9 mouse cellular contexts compared by ENCODE assay signal in the genomic region with DNA sequence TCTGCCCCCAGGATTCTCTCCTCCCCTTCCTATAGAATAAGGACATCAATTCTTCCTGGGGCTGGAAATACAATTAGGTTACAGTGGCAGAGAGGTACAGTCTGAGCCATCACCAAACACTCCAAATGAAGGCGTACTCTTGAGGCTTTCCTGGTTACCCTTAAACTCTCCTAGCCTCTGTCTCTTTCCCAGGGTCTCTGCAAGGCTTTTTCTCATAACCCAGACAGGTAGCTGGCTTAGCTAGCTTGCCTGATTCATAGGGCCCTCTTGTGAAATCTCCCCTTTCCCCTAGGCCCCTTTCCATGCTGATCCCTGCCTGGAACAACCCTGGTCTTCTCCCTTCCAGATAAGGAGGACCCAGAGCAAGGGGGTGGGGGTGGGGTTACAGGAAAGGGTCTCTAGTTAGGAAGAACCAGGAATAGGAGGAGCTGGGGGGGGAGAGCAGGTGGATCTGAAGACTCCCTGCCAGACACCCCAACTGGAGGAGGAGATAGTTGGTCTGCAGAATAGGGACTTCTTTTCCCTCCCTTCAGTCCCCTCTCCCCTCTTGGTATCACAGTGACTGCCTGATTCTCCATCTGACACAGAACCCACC. TPM values are rescaled to one million over a fixed set of nuclear protein-coding genes. Genes with fewer than 3 reads are reported as not detected.
DNase-seq lines count a peak whose midpoint lies in the region; ATAC-seq and TF ChIP-seq lines count a peak whose summit lies in the region.
"Had no signal": no experiment of that assay in that cellular context is flagged by ENCODE, and none has a peak within 500 bp of the region (broad histone marks: within the 10 kb centered on the region; RNA-seq: fewer than 3 reads in every experiment).

No protein-coding gene starts in this region.

- no peak for TF ChIP-seq POLR2A in lung, adult 2 months (IDR thresholded peaks at IDR 0.05; ENCODE audit: borderline replicate concordance, extremely low read depth, low read depth, low read length)

- H3K9ac ChIP-seq in lung, embryonic 16.5 days (ENCODE audit: low read length) = 0 out of 2 replicates have a peak overlapping the region, but pooled peaks have one; percentile 72
- no peak overlapping the region for H3K9ac ChIP-seq in forebrain, embryonic 16.5 days (replicated peaks; ENCODE audit: low read depth, low read length)
- peak overlapping the region; percentile 73 for H3K9ac ChIP-seq in limb, embryonic 13.5 days
- H3K9ac ChIP-seq in neural tube, embryonic 15.5 days (replicated peaks) = no peak overlapping the region; the same call in 1 of the 2 replicates

- H3K4me2 ChIP-seq in lung, embryonic 16.5 days (ENCODE audit: low read depth, low read length) = peak overlapping the region; percentile 96
- peak overlapping the region; percentile 83; the same call in 1 of the 2 replicates for H3K4me2 ChIP-seq in forebrain, embryonic 16.5 days (ENCODE audit: low read length)
- peak overlapping the region; percentile 94 for H3K4me2 ChIP-seq in limb, embryonic 13.5 days (replicated peaks)
- peak overlapping the region; percentile 91 for H3K4me2 ChIP-seq in neural tube, embryonic 15.5 days

- DNase-seq in lung, adult 2 months = no peak
- DNase-seq in urinary bladder, postnatal 4 days (ENCODE audit: low spot score in 2 of 2) = no peak
- no peak for DNase-seq in cerebellum, adult 11-12 months
- DNase-seq in ovary, postnatal 10 days (ENCODE audit: low spot score) = no peak
- DNase-seq: gastrocnemius, postnatal 10 days had no signal

- no peak for ATAC-seq in lung, embryonic 16.5 days (ENCODE audit: low read depth)
- no peak for ATAC-seq in forebrain, embryonic 16.5 days
- no peak for ATAC-seq in limb, embryonic 13.5 days (ENCODE audit: low FRiP score, low read depth)
- ATAC-seq in neural tube, embryonic 15.5 days (ENCODE audit: low FRiP score) = no peak

- H3K4me3 ChIP-seq in lung, embryonic 16.5 days (ENCODE audit: low read length) = peak overlapping the region; percentile 63
- H3K4me3 ChIP-seq in lung, adult 2 months (replicated peaks; ENCODE audit: extremely low read depth, low read depth, low read length) = no peak overlapping the region
- 0 out of 2 replicates have a peak overlapping the region, but pooled peaks have one; percentile 2 for H3K4me3 ChIP-seq in forebrain, embryonic 16.5 days (replicated peaks; ENCODE audit: low read length)
- peak overlapping the region; percentile 64 for H3K4me3 ChIP-seq in limb, embryonic 13.5 days
- H3K4me3 ChIP-seq in neural tube, embryonic 15.5 days (replicated peaks) = peak overlapping the region; percentile 58

- no peaks in the 10 kb centered on the region for H3K27me3 ChIP-seq in lung, embryonic 16.5 days (ENCODE audit: control insufficient read depth, insufficient read depth, low read depth, low read length)
- no peaks in the 10 kb centered on the region for H3K27me3 ChIP-seq in forebrain, embryonic 16.5 days (replicated peaks; ENCODE audit: control insufficient read depth, insufficient read depth, low read length)
- peaks cover 9% of the 10 kb centered on the region; the same call in 1 of the 2 replicates for H3K27me3 ChIP-seq in limb, embryonic 13.5 days
- no peaks in the 10 kb centered on the region; the same call in 1 of the 2 replicates for H3K27me3 ChIP-seq in neural tube, embryonic 15.5 days (replicated peaks)

- no peaks in the 10 kb centered on the region for H3K9me3 ChIP-seq in lung, embryonic 16.5 days (ENCODE audit: control insufficient read depth, low read length)
- no peaks in the 10 kb centered on the region for H3K9me3 ChIP-seq in forebrain, embryonic 16.5 days (ENCODE audit: control insufficient read depth, low read length)
- no peaks in the 10 kb centered on the region for H3K9me3 ChIP-seq in limb, embryonic 13.5 days
- no peaks in the 10 kb centered on the region for H3K9me3 ChIP-seq in neural tube, embryonic 15.5 days (replicated peaks)

- H3K27ac ChIP-seq in lung, embryonic 16.5 days (ENCODE audit: low read length) = no peak overlapping the region
- H3K27ac ChIP-seq in forebrain, embryonic 16.5 days (ENCODE audit: low read length) = no peak overlapping the region
- no peak overlapping the region for H3K27ac ChIP-seq in limb, embryonic 13.5 days
- H3K27ac ChIP-seq in neural tube, embryonic 15.5 days (replicated peaks) = no peak overlapping the region

- no peaks in the 10 kb centered on the region for H3K36me3 ChIP-seq in lung, embryonic 16.5 days (ENCODE audit: control insufficient read depth, insufficient read depth, low read length)
- H3K36me3 ChIP-seq in forebrain, embryonic 16.5 days (ENCODE audit: control insufficient read depth, insufficient read depth) = no peaks in the 10 kb centered on the region
- no peaks in the 10 kb centered on the region; the same call in 1 of the 2 replicates for H3K36me3 ChIP-seq in limb, embryonic 13.5 days
- no peaks in the 10 kb centered on the region for H3K36me3 ChIP-seq in neural tube, embryonic 15.5 days

- TF ChIP-seq CTCF in lung, adult 2 months (IDR thresholded peaks at IDR 0.05; ENCODE audit: insufficient read depth, low read length) = no peak

- H3K4me1 ChIP-seq in lung, embryonic 16.5 days (replicated peaks; ENCODE audit: control insufficient read depth, insufficient read depth, low read length) = peaks cover 27% of the 10 kb centered on the region
- H3K4me1 ChIP-seq in lung, adult 2 months (ENCODE audit: control insufficient read depth, insufficient read depth, low read length) = peaks cover 9% of the 10 kb centered on the region
- peaks cover 22% of the 10 kb centered on the region for H3K4me1 ChIP-seq in forebrain, embryonic 16.5 days (replicated peaks; ENCODE audit: control insufficient read depth, insufficient read depth, low read length)
- peaks cover 32% of the 10 kb centered on the region for H3K4me1 ChIP-seq in limb, embryonic 13.5 days
- H3K4me1 ChIP-seq in neural tube, embryonic 15.5 days = peaks cover 39% of the 10 kb centered on the region

- 69% methylated on average over 1 of the region's 1 CpGs for WGBS in lung, embryonic 16.5 days
- WGBS in lung, adult 2 months = 76% methylated on average over 1 of the region's 1 CpGs
- 83% methylated on average over 1 of the region's 1 CpGs for WGBS in forebrain, embryonic 16.5 days
- WGBS in limb, embryonic 13.5 days = 67% methylated on average over 1 of the region's 1 CpGs
- WGBS in neural tube, embryonic 15.5 days = 58% methylated on average over 1 of the region's 1 CpGs

RNA-seq across cellular contexts. Expression of a gene that starts 1.9 kb away (rescaled TPM):
- 7.7 and 9.0 TPM in 2 replicates for polyA plus RNA-seq in lung, embryonic 16.5 days (2015; fragmentation: Nextera tagmentation; extraction: Ambion mirVana)
- polyA plus RNA-seq in lung, adult 2 months (2012; rRNA removed) = 9.5 and 11.3 TPM in 2 replicates
- polyA plus RNA-seq in forebrain, embryonic 16.5 days (2015; fragmentation: Nextera tagmentation; extraction: Ambion mirVana) = 9.3 and 11.1 TPM in 2 replicates
- 11.7 and 15.3 TPM in 2 replicates for polyA plus RNA-seq in limb, embryonic 13.5 days (2015; fragmentation: Nextera tagmentation; extraction: Ambion mirVana)
- polyA plus RNA-seq in neural tube, embryonic 15.5 days (2015; fragmentation: Nextera tagmentation; extraction: Ambion mirVana) = 13.6 and 17.1 TPM in 2 replicates

Comparison
In these comparisons a context has a peak if more than half of its experiments do, and no peak if none do; other contexts are left out.
1. H3K9ac ChIP-seq: peak in lung, embryonic 16.5 days (single experiment) and limb, embryonic 13.5 days (single experiment); none in forebrain, embryonic 16.5 days (single experiment) and neural tube, embryonic 15.5 days (single experiment).
2. Peak in every context shown above with its lines, with median percentiles within 50 percentile points of each other: H3K4me2 ChIP-seq.